Mouse (Mus musculus): ENCODE measurements around the gene Slc38a11. TPM values are rescaled to one million over a fixed set of nuclear protein-coding genes. Genes with fewer than 3 reads are reported as not detected.

The Slc38a11 gene
- not detected for total RNA-seq (2018; cell fraction: chromatin; rRNA removed)
- not detected for total RNA-seq (2018; cell fraction: cytosol; rRNA removed)
- total RNA-seq (2018; cell fraction: nucleus; rRNA removed) = not detected
- polyA plus RNA-seq (2018) = not detected in 3 replicates

DNA sequence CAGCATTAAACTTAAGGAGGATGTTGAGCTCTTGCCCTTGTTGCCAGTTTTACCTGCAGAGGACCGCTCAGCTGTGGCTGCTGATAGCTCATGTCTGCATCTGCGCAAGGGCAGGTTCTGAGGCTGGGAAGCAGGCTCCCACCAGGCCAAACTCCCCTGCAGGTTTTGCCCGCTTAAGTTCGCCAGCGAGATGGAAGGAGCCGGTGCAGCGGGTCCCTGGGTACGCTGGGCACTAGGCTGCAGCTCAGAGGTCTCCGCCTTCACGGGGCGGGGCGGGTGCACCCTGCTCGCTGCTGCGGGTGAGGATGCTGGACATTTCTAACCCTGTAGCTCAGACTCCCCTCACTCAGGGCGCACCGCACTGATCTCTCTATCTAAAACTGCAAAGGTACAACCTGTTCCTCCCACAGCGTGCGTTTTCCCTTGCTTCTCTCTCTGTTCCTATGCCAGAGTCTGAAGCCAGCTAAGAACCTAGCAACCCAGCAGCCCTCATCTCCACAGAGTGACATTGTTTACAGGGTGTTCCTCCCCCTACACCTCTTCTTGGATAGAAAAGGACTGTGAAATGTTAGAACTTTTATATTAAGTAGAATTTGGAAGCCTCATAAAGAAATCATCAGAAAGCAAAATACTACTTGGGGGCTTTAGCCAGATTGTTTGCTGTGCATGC lies at the start of gene Slc38a11:
TSS of gene Slc38a11 (minus strand) at position 207 of the 670 bp plus-strand sequence.
- H3K36me3 ChIP-seq (ENCODE audit: inconsistent target) = no peaks in the 10 kb centered on the region
- WGBS (ENCODE audit: missing documents) = 16% methylated on average over 18 of the region's 18 CpGs
- H3K79me2 ChIP-seq (ENCODE audit: inconsistent target) = no peaks in the 10 kb centered on the region
- no peak within 1 kb of the TSS for H3K4me3 ChIP-seq (ENCODE audit: inconsistent target)
- H3K27ac ChIP-seq = no peak within 1 kb of the TSS

- Histone ChIP-seq H3K4me3 (ENCODE audit: inconsistent target) (no peak overlapping the region), H3K79me2 (ENCODE audit: inconsistent target) (no peaks in the 10 kb centered on the region), H3K27ac (0 out of 2 replicates have a peak overlapping the region, but pooled peaks have one; percentile 17), H3K36me3 (ENCODE audit: inconsistent target) (no peaks in the 10 kb centered on the region)
- 0% methylated on average over 2 of the region's 2 CpGs for WGBS (ENCODE audit: missing documents)
These were observed 43.3 kb upstream of the Slc38a11 start for GRCm38 (mm10) chr2:65407110-65407509.

DNA sequence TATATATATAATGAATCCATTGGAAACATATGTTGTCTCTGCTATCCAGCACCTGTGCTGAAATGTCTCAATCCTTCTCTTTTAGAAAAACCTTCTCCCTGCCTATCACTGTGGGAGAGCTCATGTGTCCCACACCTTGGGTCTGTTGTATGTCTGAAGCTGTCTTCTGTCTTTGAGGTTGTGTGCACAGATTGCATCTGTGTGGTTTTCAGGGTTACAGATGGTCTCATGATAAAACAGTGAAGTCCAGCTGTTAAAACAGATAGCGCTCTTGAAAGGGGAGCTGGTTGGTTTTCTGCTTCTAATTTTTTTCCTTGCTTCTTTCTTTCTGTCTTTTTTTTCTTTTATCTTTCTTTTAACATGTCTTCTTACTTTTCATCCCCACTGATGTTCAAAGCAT lies 41.6 kb upstream of the Slc38a11 start:
- H3K4me3 ChIP-seq (ENCODE audit: inconsistent target) = no peak overlapping the region
- H3K79me2 ChIP-seq (ENCODE audit: inconsistent target) = no peaks in the 10 kb centered on the region
- no peak overlapping the region for H3K27ac ChIP-seq
- no peaks in the 10 kb centered on the region for H3K36me3 ChIP-seq (ENCODE audit: inconsistent target)
- 73% methylated on average over 1 of the region's 1 CpGs for WGBS (ENCODE audit: missing documents)

DNA sequence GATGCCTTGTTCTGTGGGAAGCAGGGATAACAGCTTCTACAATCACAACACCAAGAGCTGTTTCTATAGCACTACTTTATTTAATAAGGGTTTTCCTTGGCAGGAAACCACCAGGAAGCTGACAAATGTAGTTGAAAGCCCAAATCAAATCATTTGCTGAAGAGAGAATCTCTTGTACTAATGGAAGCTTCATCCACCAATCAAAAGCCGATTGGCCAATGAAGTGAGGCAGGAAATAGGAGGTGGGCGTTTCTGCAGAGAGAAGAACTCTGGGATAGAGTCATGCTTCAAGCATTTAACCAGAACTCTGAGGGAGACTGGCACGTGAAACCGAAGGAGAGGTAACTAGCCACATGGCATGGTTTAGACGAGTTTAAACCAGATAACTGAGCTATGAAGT lies 38.2 kb upstream of the Slc38a11 start:
- H3K4me3 ChIP-seq (ENCODE audit: inconsistent target) = no peak overlapping the region
- no peaks in the 10 kb centered on the region for H3K36me3 ChIP-seq (ENCODE audit: inconsistent target)
- 88% methylated on average over 5 of the region's 5 CpGs for WGBS (ENCODE audit: missing documents)
- no peaks in the 10 kb centered on the region for H3K79me2 ChIP-seq (ENCODE audit: inconsistent target)
- no peak overlapping the region for H3K27ac ChIP-seq

DNA sequence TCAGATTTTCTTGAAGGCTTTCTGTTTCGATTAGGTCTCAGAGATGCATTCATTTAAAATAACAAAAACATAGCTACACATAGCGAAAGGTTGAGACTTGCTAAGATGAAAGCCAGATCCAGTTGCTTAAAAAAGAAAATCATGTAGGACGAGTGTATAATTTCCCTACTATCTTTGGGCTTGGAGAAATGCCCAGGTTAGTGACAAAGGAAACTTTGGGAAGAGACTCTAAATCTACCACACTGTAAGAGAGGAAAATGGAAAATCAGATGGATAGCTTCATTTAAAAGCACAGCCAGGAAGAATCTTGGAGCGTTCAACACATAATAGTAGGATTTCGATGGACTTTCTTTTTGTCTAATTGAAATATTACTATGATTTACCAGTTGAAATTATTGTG lies 36.1 kb upstream of the Slc38a11 start:
- Histone ChIP-seq H3K79me2 (ENCODE audit: inconsistent target) (no peaks in the 10 kb centered on the region), H3K27ac (no peak overlapping the region), H3K4me3 (ENCODE audit: inconsistent target) (no peak overlapping the region), H3K36me3 (ENCODE audit: inconsistent target) (no peaks in the 10 kb centered on the region)
- WGBS (ENCODE audit: missing documents) = 97% methylated on average over 5 of the region's 5 CpGs

GRCm38 (mm10) chr2:65396128-65396527 lies 32.3 kb upstream of the Slc38a11 start:
- no peaks in the 10 kb centered on the region for H3K36me3 ChIP-seq (ENCODE audit: inconsistent target)
- WGBS (ENCODE audit: missing documents) = 21% methylated on average over 3 of the region's 3 CpGs
- H3K79me2 ChIP-seq (ENCODE audit: inconsistent target) = no peaks in the 10 kb centered on the region
- no peak overlapping the region for H3K27ac ChIP-seq
- no peak overlapping the region for H3K4me3 ChIP-seq (ENCODE audit: inconsistent target)

GRCm38 (mm10) chr2:65393061-65393460 lies 29.2 kb upstream of the Slc38a11 start:
- Histone ChIP-seq H3K36me3 (ENCODE audit: inconsistent target) (no peaks in the 10 kb centered on the region), H3K79me2 (ENCODE audit: inconsistent target) (no peaks in the 10 kb centered on the region), H3K4me3 (ENCODE audit: inconsistent target) (no peak overlapping the region), H3K27ac (no peak overlapping the region)
- WGBS (ENCODE audit: missing documents) = 93% methylated on average over 4 of the region's 4 CpGs

- Histone ChIP-seq H3K4me3 (ENCODE audit: inconsistent target) (no peak overlapping the region), H3K36me3 (ENCODE audit: inconsistent target) (no peaks in the 10 kb centered on the region), H3K79me2 (ENCODE audit: inconsistent target) (no peaks in the 10 kb centered on the region), H3K27ac (no peak overlapping the region)
- 32% methylated on average over 6 of the region's 6 CpGs for WGBS (ENCODE audit: missing documents)
These were observed 27.5 kb upstream of the Slc38a11 start for GRCm38 (mm10) chr2:65391322-65391721.

DNA sequence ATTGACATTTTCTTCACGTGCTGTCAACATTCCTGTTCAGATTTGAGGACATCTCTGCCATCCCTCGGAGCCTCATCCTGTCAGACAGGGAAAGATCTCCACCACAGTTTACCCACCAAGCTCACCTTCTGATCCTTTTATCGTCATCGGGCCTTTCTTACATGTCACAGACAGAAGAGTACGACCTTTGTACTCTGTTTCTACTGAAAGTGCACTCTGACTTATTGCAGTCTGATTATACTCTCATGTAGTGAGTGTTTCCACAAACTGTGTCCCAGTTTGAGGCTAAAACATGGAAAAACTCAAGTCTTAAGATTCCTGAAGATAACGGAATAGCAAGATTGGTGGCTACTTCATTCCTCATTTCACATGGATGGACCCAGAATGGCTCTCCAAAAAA lies 21.0 kb upstream of the Slc38a11 start:
- WGBS (ENCODE audit: missing documents) = 91% methylated on average over 6 of the region's 6 CpGs
- Histone ChIP-seq H3K27ac (no peak overlapping the region), H3K36me3 (ENCODE audit: inconsistent target) (no peaks in the 10 kb centered on the region), H3K79me2 (ENCODE audit: inconsistent target) (no peaks in the 10 kb centered on the region), H3K4me3 (ENCODE audit: inconsistent target) (no peak overlapping the region)

DNA sequence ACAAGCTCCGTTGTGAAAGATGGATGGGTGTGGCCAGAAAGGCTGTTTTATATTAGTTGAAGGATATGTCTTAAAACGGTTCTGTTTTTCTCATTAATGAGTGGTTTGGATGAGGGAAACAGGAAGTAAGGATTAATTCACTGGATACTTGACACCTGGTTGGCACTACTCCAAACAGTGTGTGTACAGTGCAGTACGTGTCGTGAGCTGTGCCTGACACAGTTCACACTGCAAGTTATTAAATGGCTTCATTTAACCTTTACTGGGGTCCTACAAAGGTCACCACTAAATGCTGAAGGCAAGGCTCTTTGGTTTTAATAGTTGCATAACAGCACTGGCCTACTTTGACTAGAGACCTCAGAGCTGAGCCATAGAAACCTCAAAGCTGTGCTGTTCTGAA lies 18.7 kb upstream of the Slc38a11 start:
- H3K79me2 ChIP-seq (ENCODE audit: inconsistent target) = no peaks in the 10 kb centered on the region
- 15% methylated on average over 4 of the region's 4 CpGs for WGBS (ENCODE audit: missing documents)
- no peaks in the 10 kb centered on the region for H3K36me3 ChIP-seq (ENCODE audit: inconsistent target)
- H3K27ac ChIP-seq = no peak overlapping the region
- no peak overlapping the region for H3K4me3 ChIP-seq (ENCODE audit: inconsistent target)

- Histone ChIP-seq H3K79me2 (ENCODE audit: inconsistent target) (no peaks in the 10 kb centered on the region), H3K27ac (no peak overlapping the region), H3K36me3 (ENCODE audit: inconsistent target) (no peaks in the 10 kb centered on the region), H3K4me3 (ENCODE audit: inconsistent target) (no peak overlapping the region)
- 94% methylated on average over 4 of the region's 4 CpGs for WGBS (ENCODE audit: missing documents)
These were observed 14.6 kb upstream of the Slc38a11 start for GRCm38 (mm10) chr2:65378425-65378824.

DNA sequence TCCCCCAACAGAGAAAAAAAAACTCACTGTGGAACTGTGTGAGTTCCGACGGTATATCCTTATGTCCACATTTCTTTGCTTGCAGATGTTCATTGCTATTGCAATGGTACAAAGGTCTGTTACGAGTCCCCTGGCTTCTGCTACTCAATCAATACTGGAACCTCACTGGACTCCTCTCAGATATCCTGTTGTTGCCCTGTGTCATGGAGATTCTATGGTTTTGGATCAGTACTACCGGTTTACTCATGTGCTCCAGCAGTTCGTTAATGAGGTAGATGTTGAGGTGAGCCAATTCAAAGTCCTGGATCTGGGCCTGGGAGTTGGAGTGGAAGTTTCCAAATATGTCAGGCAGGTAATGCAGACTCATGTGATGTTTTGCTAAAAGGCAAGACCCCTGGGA lies 10.6 kb upstream of the Slc38a11 start:
- Histone ChIP-seq H3K4me3 (ENCODE audit: inconsistent target) (no peak overlapping the region), H3K36me3 (ENCODE audit: inconsistent target) (no peaks in the 10 kb centered on the region), H3K79me2 (ENCODE audit: inconsistent target) (no peaks in the 10 kb centered on the region), H3K27ac (no peak overlapping the region)
- WGBS (ENCODE audit: missing documents) = 97% methylated on average over 5 of the region's 5 CpGs

DNA sequence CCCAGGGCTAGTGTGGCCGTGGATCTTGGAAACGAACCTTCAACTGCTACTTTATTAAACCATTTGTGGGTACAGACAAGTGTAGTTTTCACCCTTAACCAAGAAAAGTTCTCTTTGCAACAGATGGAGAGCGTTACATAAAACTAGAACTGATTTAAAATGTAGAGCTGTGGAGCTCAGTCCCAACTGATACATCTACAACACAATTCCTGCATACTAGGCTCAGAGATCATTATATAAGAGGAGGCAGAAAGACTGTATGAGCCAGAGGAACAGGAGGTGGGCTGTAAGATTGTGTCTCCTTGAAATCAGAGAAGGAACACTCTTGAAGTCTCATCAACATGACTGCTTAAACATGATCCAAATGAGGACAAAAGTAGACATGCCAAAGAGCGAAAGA lies 9.2 kb upstream of the Slc38a11 start:
- 92% methylated on average over 4 of the region's 4 CpGs for WGBS (ENCODE audit: missing documents)
- Histone ChIP-seq H3K4me3 (ENCODE audit: inconsistent target) (no peak overlapping the region), H3K79me2 (ENCODE audit: inconsistent target) (no peaks in the 10 kb centered on the region), H3K36me3 (ENCODE audit: inconsistent target) (no peaks in the 10 kb centered on the region), H3K27ac (no peak overlapping the region)

GRCm38 (mm10) chr2:65360736-65361475 lies 2.9 kb downstream of the Slc38a11 start:
- H3K36me3 ChIP-seq (ENCODE audit: inconsistent target) = no peaks in the 10 kb centered on the region
- no peaks in the 10 kb centered on the region for H3K79me2 ChIP-seq (ENCODE audit: inconsistent target)
- H3K27ac ChIP-seq = no peak overlapping the region
- WGBS (ENCODE audit: missing documents) = 93% methylated on average over 9 of the region's 9 CpGs
- no peak overlapping the region for H3K4me3 ChIP-seq (ENCODE audit: inconsistent target)

DNA sequence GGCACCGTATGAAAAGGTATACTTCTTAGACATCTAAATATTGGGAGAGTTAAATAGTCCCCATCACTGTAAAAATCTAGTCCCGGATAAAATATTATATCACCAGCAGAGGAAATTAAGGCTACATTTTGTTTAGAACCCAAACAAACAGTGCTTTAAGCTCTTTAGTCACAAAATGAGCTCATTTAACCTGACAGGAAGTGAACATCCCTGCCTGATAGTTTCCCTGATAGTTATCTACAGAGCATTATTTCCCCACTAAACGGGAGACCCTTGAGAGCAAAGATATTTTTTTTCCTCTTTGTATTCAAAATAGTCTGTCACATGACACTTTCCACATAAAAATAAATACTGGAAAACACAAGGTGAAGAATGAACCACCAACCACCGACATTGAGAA lies 16.5 kb downstream of the Slc38a11 start:
- Histone ChIP-seq H3K36me3 (ENCODE audit: inconsistent target) (no peaks in the 10 kb centered on the region), H3K27ac (no peak overlapping the region), H3K79me2 (ENCODE audit: inconsistent target) (no peaks in the 10 kb centered on the region), H3K4me3 (ENCODE audit: inconsistent target) (no peak overlapping the region)
- WGBS (ENCODE audit: missing documents) = 45% methylated on average over 4 of the region's 4 CpGs

Data from macrophage (primary cell).